Mouse (Mus musculus): ENCODE results near the gene Snrnp27. TPM values are rescaled to one million over a fixed set of nuclear protein-coding genes. Genes with fewer than 3 reads are reported as not detected.

Gene Snrnp27
- total RNA-seq (2014; rRNA removed) (14.3 and 18.7 TPM in 2 replicates), polyA plus RNA-seq (2012; rRNA removed) (6.6 and 8.6 TPM in 2 replicates)

DNA sequence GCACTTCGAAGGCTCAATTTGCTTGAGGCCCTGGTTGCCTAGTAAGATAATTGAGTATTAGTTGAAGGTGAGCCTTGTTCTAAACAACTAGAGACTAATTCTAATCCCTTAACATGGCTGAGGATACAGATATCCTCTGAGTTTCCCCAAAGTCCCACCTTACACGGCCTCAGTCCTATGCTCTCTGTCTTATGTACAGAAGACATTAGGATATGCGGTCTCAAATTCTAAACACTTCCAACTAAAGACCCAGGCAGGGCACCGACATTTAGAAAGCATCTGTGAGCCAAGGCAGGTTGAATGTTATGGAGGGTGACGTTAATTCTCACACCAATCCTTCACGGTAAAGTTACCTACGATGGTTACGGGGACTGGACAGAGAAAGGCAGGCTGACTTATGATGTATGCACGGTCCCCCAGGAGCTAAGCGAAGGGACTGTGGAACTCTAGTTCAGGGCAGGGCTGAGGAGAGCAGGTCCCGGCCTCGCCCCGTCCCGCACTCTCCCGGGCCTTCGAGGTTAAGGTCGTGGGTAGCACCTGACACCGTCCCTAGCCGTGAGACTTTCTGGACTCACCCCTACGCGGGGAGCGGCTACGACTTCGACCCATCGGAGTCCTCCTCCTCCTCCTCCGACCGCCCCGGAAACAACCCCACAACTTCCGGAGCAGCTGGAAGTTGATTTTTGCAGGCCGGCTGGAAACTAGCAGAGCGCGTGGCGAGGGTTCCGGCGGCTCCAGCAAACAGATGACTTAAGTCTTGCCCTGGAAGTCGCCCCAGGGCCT is at the start of gene Snrnp27:
Gene Snrnp27, minus strand, starts transcription at position 651 of the 783 bp plus-strand sequence.
- Histone ChIP-seq H3K4me1 (ENCODE audit: control insufficient read depth, insufficient read depth, low read length) (peaks cover 2% of the 10 kb centered on the region; the same call in 1 of the 2 replicates), H3K27ac (replicated peaks; ENCODE audit: insufficient read depth, low read depth, low read length) (peak within 1 kb of the TSS; percentile 74), H3K36me3 (ENCODE audit: control insufficient read depth, insufficient read depth, low read length) (peaks cover 17% of the 10 kb centered on the region; the same call in 1 of the 2 replicates), H3K4me3 (ENCODE audit: insufficient read depth, low read depth, low read length) (peak within 1 kb of the TSS; percentile 63), H3K79me2 (ENCODE audit: control insufficient read depth, insufficient read depth, low read length) (no peaks in the 10 kb centered on the region; the same call in 1 of the 2 replicates), H3K27me3 (ENCODE audit: control insufficient read depth, insufficient read depth, low read length) (no peaks in the 10 kb centered on the region), H3K9ac (ENCODE audit: low read depth, low read length) (peak within 1 kb of the TSS; percentile 86)
- DNase-seq (ENCODE audit: extremely low read depth, low read depth, low spot score), result peak; percentile 88
- 2% methylated on average over 36 of the region's 36 CpGs for WGBS
- TF ChIP-seq CTCF (IDR thresholded peaks at IDR 0.05; ENCODE audit: low read depth, low read length) (no peak), POLR2A (IDR thresholded peaks at IDR 0.05; ENCODE audit: extremely low read depth, insufficient read depth, low read length) (peak; percentile 70)

DNA sequence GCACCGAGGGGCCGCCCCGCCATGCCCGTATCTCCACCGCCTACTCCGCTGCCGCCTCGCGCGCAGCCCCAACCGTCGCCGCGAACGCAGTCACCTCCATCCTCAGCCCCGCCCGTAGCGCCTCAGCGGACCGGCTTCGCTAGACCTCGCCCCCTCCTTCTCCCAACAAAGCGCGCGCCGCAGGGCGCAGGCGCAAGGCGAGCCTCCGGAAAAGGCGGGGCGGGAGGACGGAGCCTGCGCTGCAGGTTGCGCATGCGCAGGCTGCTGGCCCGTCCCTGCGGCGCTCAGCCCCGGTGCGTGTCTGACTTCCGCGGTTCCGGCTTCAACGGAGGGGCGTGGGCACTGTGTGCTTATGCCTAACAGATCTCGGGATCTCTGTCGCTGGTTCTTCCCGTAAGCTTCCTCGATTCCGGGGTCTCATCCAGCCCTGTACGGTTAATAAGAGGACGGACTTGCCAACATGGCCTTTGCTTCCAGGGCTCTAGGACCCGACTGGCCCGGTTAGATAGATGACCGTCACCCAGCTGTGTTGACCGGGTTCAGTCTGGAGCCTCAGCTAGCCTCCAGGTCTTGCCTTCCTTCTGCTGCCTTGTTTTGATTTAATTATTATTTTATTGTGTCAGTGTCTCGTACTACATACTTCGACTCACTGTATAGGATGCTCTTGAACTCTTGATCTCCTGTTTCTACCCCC is 49.0 kb upstream of the Snrnp27 start, which contains the start of gene Gmcl1:
Gene Gmcl1, minus strand, starts transcription at position 201 of the 694 bp plus-strand sequence.
- DNase-seq (ENCODE audit: extremely low read depth, low read depth, low spot score), result peak; percentile 76
- WGBS, result under 1% methylated on average over 58 of the region's 59 CpGs
- TF ChIP-seq CTCF (IDR thresholded peaks at IDR 0.05; ENCODE audit: low read depth, low read length) (no peak), POLR2A (IDR thresholded peaks at IDR 0.05; ENCODE audit: extremely low read depth, insufficient read depth, low read length) (peak; percentile 35; the same call in 1 of the 2 replicates)
- Histone ChIP-seq H3K9ac (ENCODE audit: low read depth, low read length) (peak within 1 kb of the TSS; percentile 75), H3K27ac (replicated peaks; ENCODE audit: insufficient read depth, low read depth, low read length) (peak within 1 kb of the TSS; percentile 12; the same call in 1 of the 2 replicates), H3K79me2 (ENCODE audit: control insufficient read depth, insufficient read depth, low read length) (peaks cover 9% of the 10 kb centered on the region; the same call in 1 of the 2 replicates), H3K36me3 (ENCODE audit: control insufficient read depth, insufficient read depth, low read length) (no peaks in the 10 kb centered on the region), H3K4me1 (ENCODE audit: control insufficient read depth, insufficient read depth, low read length) (peaks cover 7% of the 10 kb centered on the region; the same call in 1 of the 2 replicates), H3K4me3 (ENCODE audit: insufficient read depth, low read depth, low read length) (peak within 1 kb of the TSS; percentile 86), H3K27me3 (ENCODE audit: control insufficient read depth, insufficient read depth, low read length) (no peaks in the 10 kb centered on the region)

DNA sequence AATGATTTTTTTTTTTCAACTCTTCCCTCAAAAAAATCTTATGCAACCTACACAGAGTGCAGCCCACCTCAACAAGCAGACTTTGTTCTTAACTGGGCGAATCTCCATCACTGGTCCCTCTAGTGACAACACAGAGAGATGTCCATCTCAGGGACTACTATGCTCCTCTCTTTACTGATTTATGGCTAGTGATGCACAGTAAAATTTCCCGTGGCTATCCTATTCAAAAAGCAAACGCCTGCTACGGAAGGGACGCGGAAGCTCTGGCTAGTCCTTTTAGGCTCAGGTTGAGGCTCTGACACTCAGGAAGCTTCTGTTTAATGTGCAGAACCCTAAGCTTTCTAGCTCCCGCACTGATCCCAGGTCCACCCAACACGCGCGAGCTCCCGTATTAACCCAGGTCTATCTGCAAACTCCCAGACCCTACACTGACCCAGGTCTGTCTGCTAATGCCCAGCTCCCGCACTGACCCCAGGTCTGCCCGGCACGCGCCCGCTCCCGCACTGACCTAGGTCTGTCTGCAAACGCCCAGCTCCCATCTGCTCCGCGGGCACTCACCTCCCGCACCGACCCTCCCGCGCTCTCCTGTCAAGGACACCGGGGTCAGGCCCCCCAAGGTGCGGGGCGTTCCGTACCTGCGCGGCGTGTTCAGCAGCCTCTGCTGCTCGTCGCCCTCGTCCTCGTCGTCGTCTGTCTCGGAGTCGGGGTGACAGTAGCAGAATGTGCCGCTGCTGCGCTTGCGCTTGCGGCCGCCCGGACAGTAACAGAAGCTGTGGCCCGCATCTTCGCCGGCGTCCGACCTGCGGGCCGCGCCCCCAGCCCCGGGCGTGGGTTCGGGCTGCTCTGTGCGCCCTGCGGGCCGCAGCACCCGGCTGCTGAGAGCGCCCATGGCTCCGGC is 48.2 kb upstream of the Snrnp27 start:
- H3K36me3 ChIP-seq (ENCODE audit: control insufficient read depth, insufficient read depth, low read length), result no peaks in the 10 kb centered on the region
- H3K9ac ChIP-seq (ENCODE audit: low read depth, low read length), result peak overlapping the region; percentile 75
- peak overlapping the region; percentile 86 for H3K4me3 ChIP-seq (ENCODE audit: insufficient read depth, low read depth, low read length)
- peaks cover 9% of the 10 kb centered on the region; the same call in 1 of the 2 replicates for H3K79me2 ChIP-seq (ENCODE audit: control insufficient read depth, insufficient read depth, low read length)
- H3K27me3 ChIP-seq (ENCODE audit: control insufficient read depth, insufficient read depth, low read length), result no peaks in the 10 kb centered on the region
- TF ChIP-seq CTCF (IDR thresholded peaks at IDR 0.05; ENCODE audit: low read depth, low read length), result no peak
- TF ChIP-seq POLR2A (IDR thresholded peaks at IDR 0.05; ENCODE audit: extremely low read depth, insufficient read depth, low read length), result no peak
- H3K27ac ChIP-seq (replicated peaks; ENCODE audit: insufficient read depth, low read depth, low read length), result no peak overlapping the region
- WGBS, result under 1% methylated on average over 62 of the region's 62 CpGs
- peak; percentile 19 for DNase-seq (ENCODE audit: extremely low read depth, low read depth, low spot score)
- peaks cover 7% of the 10 kb centered on the region; the same call in 1 of the 2 replicates for H3K4me1 ChIP-seq (ENCODE audit: control insufficient read depth, insufficient read depth, low read length)

DNA sequence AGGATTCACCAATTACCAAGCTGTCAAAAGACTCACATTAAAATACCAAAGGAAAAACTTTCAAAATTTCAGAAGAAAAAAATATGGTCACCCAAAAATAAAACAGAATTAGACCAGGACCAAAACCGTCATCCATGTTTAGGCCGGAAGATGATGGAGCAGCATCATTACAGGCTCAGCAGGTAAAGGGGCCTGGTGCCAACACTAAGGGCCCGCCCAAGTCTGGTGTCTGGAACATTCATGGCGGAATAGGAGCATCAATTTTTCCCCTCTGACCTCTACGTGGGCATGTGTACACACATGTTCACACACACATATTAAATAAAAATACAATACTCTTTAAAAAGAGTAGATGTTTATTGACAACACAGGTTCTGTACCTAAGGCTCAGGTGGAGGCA is 44.4 kb upstream of the Snrnp27 start:
- no peak overlapping the region for H3K9ac ChIP-seq (ENCODE audit: low read depth, low read length)
- H3K36me3 ChIP-seq (ENCODE audit: control insufficient read depth, insufficient read depth, low read length), result no peaks in the 10 kb centered on the region
- peaks cover 5% of the 10 kb centered on the region; the same call in 1 of the 2 replicates for H3K4me1 ChIP-seq (ENCODE audit: control insufficient read depth, insufficient read depth, low read length)
- H3K27ac ChIP-seq (replicated peaks; ENCODE audit: insufficient read depth, low read depth, low read length), result no peak overlapping the region
- no peaks in the 10 kb centered on the region for H3K27me3 ChIP-seq (ENCODE audit: control insufficient read depth, insufficient read depth, low read length)
- H3K4me3 ChIP-seq (ENCODE audit: insufficient read depth, low read depth, low read length), result no peak overlapping the region
- peaks cover 9% of the 10 kb centered on the region; the same call in 1 of the 2 replicates for H3K79me2 ChIP-seq (ENCODE audit: control insufficient read depth, insufficient read depth, low read length)
- 95% methylated on average over 5 of the region's 5 CpGs for WGBS
- no peak for DNase-seq (ENCODE audit: extremely low read depth, low read depth, low spot score)
- TF ChIP-seq CTCF (IDR thresholded peaks at IDR 0.05; ENCODE audit: low read depth, low read length) (no peak), POLR2A (IDR thresholded peaks at IDR 0.05; ENCODE audit: extremely low read depth, insufficient read depth, low read length) (no peak)

DNA sequence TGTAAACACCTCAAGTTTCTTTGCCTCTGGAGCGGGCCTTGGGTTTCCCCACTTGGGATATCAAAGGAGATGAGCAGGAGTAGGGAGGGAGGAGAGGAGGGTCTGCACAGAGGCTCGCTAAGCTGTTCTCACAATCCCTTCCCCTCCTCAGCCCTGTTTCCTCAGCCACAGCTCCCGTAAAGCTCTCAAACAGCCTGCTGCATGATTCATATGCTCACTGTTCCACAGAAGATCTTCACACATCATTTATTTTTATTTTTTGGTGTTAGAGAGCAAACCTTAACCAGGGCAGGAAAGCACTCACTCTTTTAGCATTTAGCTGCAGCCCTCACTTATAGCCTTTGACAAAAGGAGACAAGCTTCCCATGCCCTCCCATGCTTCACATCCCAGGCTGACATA is 37.7 kb upstream of the Snrnp27 start:
- Histone ChIP-seq H3K27ac (replicated peaks; ENCODE audit: insufficient read depth, low read depth, low read length) (no peak overlapping the region), H3K4me1 (ENCODE audit: control insufficient read depth, insufficient read depth, low read length) (peaks cover 6% of the 10 kb centered on the region), H3K36me3 (ENCODE audit: control insufficient read depth, insufficient read depth, low read length) (peaks cover 6% of the 10 kb centered on the region), H3K27me3 (ENCODE audit: control insufficient read depth, insufficient read depth, low read length) (no peaks in the 10 kb centered on the region), H3K9ac (ENCODE audit: low read depth, low read length) (no peak overlapping the region), H3K79me2 (ENCODE audit: control insufficient read depth, insufficient read depth, low read length) (no peaks in the 10 kb centered on the region; the same call in 1 of the 2 replicates), H3K4me3 (ENCODE audit: insufficient read depth, low read depth, low read length) (no peak overlapping the region)
- no peak for TF ChIP-seq POLR2A (IDR thresholded peaks at IDR 0.05; ENCODE audit: extremely low read depth, insufficient read depth, low read length)
- TF ChIP-seq CTCF (IDR thresholded peaks at IDR 0.05; ENCODE audit: low read depth, low read length), result no peak
- DNase-seq (ENCODE audit: extremely low read depth, low read depth, low spot score), result no peak
- 98% methylated on average over 3 of the region's 3 CpGs for WGBS
